Mouse (Mus musculus) erythroblast, embryonic 14.5 days (primary cell): ENCODE data around the gene Zfp69.

Experiments
- GATA1 ChIP-seq: IDR thresholded peaks from 2 replicates; pipeline ENCODE4 v1.6.1; 2012; ENCODE audit warnings: low read length, inconsistent platforms, mixed read lengths
- TAL1 ChIP-seq: IDR thresholded peaks from 3 replicates; pipeline ENCODE4 v1.6.1; 2012; ENCODE audit warnings: low read length, inconsistent platforms, mixed read lengths

- TF ChIP-seq GATA1 (no peak), TAL1 (no peak)
Measured at GRCm38 (mm10) chr4:120886131-120886530, 65.4 kb downstream of the Zfp69 start.
